Mouse (Mus musculus) large intestine, adult 2 months (tissue): ENCODE results near the gene Mical2. TPM values are rescaled to one million over a fixed set of nuclear protein-coding genes. Genes with fewer than 3 reads are reported as not detected.

Source experiments
- DNase-seq: peaks from one replicate; pipeline ENCODE4 v3.0.0-alpha.2; 2012; ENCODE audit warnings: low read depth, low spot score
- WGBS: fragments of 180-500 bp; shearing (Covaris S2); methylation state at CpG from one replicate; pipeline ENCODE4 v1.1.7; 2018; 5-methylcytosine and 5-hydroxymethylcytosine counted together
- polyA plus RNA-seq: library from polyadenylated mRNA; depleted of rRNA; stranded (reverse); fragments of >200 nt; gene quantifications from 2 replicates; pipeline ENCODE4 v1.2.3, GENCODE M21; 2012

Gene Mical2
- polyA plus RNA-seq, 1 experiment, result 18.2 TPM

DNA sequence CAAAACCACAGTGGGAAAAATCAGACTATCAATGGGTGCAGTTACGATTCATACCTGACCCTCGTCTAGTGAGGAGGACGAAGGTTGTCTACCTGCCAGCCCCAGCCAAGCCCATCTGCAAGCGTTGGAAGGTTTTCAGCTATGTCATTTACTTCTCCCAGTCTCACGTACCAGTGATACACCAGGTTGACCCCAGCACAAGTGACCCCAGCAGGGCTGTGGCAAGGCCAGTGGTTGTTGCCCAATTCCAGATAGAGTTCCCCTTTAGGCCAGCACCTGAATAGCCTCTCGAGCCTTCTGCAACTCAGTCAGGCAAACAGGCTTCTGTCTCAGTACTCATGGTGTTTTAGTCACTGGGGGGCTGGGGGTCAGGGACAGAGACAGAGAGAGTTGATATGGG, 17.9 kb upstream of the Mical2 start:
- WGBS, result 85% methylated on average over 6 of the region's 6 CpGs

DNA sequence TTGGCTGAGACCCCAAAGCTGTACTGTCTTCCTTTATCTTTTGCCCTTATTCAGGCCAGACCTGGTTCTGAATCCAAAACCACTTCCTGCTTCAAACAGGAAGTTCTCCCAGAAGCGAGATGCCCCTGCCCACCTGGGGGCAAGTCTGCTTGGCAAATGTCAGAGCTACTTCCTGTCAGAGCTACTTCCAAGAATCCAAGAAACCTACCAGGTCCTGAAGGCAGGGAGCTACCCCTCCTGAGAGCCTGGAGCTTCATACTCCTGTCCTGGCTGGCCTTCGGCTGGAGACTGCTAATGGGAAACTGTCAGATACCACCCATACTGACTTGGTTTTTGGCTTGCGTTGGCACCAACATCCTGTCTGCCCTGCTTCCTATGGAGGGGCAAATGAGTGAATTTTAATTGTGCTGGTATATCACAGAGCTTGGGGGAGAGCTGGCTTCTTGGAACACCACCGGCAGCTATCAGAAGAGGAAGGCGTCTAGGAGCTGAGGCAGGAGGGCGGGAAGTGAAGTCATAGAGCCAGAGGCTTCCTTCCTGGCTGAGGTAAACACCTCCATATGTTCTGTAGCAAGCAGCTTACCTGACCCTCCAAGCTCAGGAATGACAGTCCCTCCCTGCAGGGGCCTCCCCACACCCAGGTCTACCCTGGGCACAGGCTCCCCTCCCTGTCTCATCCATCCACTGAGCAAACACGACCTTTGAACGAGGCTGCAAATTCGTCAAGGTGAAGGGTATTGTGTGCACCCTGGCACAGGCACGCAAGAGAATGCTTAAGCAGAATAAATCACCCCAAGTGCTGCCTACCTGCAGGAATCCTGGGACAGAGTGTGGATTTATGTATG, 17.1 kb upstream of the Mical2 start:
- peak; percentile 82 for DNase-seq
- 33% methylated on average over 10 of the region's 10 CpGs for WGBS

More for the DNA sequence above, 17.9 kb upstream of the Mical2 start:
- no peak for DNase-seq

DNA sequence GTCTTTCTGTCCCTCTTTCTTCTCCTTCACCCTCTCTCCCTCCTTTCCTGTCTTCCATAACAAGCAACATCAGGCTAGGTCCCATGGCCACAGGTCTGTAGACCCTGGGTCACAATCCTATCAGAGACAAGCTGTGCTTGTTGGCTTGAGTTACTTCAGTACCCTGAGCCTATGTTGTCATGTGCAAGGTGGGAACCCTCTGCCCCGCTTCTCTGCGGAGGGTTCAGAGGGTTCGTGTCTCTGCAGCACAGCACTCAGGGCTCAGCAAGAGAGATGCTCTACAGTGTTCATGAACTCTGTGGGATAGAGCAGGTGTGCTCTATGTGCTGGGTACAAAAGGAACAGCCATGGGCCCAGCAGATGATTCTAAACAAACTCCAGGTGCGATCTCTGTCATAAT, 16.0 kb upstream of the Mical2 start:
- WGBS, result 75% methylated on average over 4 of the region's 4 CpGs
- no peak for DNase-seq

DNA sequence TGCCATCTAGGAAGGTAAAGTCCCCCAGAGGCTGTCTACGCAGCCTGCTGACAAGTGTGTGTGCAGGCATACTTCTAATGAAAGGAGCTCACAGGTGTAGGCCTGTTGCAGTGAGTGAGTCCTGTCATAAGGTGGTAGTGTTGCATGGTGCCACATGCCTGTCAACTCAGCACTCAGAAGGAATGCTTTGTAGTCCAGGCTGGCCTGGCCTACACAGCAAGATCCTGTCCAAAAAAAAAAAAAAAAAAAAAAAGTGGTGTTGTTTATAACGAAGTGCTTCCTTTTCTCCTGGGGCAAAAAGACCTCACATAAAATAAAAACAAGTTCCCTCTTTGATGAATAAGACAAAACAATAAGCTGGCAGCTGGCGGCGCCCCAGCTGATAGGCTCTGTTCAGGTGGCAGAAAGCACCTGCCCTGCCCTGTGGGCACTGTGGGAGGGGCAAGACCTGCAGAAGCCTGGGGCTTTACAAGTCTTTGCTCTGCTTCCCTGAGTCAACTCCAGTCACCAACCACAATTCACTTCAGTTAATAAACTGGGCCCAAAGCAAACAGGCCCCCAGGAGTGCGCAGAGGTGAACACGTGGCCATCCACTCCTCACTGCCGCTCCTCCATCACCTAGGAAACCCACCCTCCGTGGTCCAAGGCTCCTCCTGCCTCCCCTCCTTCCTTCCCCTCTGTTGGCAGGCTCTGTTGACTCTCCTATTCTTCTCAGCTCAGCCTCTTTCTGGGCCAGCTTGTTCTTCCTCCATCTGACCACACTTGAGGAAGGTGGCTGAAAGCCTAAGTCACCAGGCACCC, 12.5 kb upstream of the Mical2 start:
- WGBS, result 18% methylated on average over 8 of the region's 8 CpGs
- DNase-seq, result peak; percentile 72

DNA sequence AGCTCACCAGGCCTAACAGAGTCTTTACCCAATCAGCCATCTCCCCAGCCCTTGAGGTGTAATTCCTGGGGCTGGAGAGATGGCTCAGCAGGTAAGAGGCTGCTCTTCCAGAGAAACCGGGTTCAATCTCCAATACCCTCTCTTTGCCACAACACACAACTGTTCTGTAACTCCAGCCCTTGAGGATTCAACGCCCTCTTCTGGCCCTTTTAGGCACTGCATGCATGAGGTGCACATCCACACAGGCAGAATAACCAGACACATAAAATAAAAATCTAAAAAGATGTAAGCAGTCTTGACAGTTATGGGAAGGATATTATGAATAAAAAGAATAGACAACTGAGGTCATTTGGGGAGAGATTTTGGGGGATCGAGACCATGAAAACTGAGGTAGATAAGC, 9.8 kb upstream of the Mical2 start:
- DNase-seq, result no peak
- WGBS, result 85% methylated on average over 3 of the region's 3 CpGs

DNA sequence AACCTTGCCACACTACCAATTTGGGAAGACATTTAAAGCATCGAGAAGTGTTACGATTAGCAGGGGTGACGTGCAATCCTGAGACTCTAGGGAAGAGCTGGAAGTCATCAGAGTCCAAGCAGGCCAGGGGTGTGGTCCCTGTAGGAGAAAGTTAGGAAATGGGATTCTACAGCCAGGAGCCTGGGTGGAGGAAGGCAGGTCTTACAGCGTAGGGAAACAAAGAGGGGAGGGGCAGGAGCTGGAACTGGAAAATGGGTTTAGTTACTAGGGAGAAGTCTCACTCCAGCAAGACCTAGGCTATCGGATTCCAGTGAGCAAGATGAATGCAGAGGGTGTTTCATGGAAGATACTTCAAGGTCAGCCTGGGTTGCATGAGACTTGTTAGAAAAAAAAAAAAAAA, 8.9 kb upstream of the Mical2 start:
- 28% methylated on average over 5 of the region's 5 CpGs for WGBS
- no peak for DNase-seq

DNA sequence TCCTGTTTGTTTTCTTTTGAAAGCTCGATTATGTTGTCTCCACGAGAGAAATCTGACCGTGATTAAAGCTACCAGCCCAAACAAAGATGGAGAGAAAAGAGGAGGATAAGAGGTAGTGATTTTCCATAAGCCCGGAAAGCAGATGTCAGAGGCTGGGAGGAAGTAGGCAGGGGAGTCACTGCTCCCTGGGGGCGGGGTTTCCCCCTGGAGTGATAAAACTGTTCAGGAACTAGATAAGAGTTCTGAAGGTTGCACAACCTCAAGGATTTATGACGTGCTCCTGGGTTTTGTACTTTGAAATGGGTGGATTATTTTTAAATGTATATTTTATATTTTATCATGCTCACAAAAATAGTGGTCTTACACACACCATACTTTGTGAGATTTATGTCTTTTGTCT, 8.4 kb upstream of the Mical2 start:
- peak; percentile 80 for DNase-seq
- WGBS, result 12% methylated on average over 6 of the region's 6 CpGs

DNA sequence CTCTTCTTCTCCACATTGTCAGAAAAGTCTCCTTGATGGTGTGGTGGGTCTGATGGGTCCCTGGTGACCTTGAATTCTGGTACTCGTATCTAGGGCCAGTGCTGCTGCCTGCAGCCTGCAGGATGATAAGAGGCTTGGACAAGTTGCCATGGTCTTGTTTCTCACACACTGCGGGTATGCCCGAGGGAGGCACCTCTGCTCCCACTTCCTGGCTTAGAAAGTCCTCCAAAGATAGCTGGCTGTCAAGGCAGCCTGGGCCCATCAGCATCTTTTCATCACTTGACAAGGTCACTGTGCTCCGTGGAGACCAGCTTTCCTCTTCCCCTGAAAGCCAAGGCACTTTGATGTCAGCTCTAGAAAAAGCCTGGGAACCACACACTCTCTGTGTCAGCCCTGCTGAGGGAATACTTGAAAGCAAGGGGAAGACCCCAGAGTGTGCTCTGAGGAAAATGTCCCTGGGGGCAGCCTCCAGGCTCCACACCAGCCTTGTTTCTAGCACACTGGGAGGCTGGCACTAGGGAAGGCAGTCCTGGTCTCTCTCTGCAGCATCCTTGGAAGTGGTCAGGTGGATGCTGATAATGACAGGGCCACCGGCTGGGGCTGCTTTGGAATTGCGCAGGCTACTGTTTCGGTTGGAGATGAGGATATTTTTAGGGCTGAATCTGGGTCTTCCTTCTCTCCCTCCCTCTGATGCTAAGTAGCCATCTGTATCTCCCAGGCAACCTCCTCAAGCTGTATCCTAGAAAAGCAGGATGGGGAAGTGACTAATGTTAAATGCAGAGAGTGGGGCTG, 2.7 kb upstream of the Mical2 start:
- WGBS, result 77% methylated on average over 7 of the region's 7 CpGs
- no peak for DNase-seq

DNA sequence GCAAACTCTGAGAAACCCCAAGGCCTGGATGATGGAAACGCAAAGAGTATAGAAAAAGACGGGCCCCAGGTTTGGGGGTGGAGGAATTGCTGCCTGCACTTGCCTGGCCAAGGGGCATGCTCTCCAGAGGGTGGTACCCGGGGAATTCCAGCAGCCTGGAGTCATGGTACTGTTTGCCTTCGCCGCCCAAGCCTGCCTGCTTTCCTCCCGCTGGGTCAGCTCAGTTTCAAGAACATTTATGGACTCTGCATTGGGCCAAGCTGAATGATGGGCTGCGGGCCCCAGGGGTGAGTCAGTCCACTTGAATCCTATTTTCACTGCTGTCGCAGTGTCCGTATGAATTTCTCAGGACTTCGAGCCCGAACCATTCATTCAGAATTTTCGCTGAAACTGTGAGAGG, 802 bp upstream of the Mical2 start:
- no peak for DNase-seq
- WGBS, result 57% methylated on average over 12 of the region's 12 CpGs

DNA sequence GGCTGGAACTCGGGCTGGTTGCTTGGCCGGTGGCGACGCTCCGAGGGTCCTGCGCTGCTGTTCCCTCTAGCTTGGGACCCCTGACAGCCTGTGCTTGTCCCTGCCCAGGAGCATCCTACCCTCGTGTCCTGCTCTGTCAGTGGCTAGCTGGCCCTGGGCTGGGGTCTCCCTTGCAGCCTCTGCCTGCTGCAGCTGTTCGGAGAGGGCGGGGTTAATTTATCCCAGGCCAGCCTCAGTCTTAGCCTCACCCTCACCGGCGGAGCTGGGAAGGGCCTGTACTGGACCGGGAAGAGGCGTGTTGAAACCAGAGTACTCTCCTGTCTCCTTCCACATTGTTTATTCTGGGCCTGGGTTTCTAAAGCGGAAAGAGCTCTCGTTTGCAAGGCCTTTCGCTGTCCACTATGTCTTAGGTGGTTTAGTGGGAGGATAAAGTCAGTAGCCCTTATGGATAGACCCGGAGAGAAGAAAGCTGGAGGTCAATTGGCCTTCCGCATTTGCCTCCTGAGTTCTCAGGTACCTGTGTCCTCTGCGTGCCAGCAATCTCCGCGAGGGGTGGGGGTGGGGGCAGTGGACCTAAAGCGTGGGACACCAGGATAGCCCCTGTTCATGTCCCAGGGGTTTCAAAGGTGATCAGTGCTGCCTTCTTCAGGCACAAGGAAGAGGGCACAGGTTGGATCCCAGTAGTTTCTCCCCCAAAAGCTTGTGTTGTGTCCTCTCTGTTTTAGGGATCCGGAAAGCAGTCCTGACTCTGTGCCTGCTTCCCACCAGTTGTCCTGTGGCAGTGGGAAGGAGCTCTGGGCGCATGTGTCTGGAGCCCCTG, 1.0 kb downstream of the Mical2 start:
- DNase-seq, result no peak

DNA sequence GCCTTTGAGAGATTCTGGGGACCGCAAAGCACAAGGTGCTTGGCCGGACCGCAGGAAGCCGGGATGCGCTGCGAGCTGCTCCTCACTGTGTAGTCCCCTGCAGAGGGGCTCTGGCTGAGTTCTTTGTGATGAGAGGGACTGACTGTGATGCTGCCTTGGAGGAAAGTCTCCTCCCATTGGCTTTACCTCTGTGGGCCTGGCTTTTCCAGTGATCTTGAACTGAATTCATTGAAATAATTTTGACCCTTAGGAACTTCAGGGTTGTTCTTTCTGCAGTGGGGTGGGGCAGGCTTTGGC, 1.6 kb downstream of the Mical2 start:
- no peak for DNase-seq
- 84% methylated on average over 6 of the region's 6 CpGs for WGBS

More for the DNA sequence above, 1.0 kb downstream of the Mical2 start:
- WGBS, result 12% methylated on average over 24 of the region's 24 CpGs

DNA sequence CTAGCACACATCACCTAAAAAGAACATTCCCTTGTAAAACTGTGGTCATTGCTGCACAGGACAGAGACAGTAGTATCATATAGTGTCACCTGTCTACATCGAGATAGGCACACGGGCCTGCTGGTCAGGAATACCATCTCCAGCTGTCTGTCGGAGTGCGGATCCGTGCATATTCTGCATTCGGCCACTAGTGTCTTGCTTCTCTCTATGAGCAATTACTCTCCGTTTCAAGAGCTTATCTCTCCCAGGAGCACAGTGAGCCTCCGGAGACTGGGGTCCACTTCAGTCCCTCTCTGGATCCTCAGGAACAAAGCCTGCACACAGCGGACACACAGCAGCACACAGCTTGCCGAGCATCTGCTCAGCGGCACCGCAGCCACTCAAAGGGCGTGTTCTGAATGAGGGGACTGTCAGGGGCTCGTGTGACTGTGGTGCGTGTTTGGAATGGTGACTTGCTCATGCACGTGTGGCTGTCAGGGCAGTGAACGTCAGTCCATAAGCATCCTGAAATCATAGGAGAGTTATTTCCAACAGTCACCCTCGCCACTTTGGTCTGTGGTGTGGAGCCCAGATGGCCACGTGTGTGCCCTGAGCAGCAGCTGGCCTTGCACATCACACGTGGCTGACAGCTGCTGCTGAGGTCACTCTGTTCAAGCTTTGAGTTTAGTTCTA, 3.3 kb downstream of the Mical2 start:
- 77% methylated on average over 20 of the region's 20 CpGs for WGBS
- DNase-seq, result no peak

DNA sequence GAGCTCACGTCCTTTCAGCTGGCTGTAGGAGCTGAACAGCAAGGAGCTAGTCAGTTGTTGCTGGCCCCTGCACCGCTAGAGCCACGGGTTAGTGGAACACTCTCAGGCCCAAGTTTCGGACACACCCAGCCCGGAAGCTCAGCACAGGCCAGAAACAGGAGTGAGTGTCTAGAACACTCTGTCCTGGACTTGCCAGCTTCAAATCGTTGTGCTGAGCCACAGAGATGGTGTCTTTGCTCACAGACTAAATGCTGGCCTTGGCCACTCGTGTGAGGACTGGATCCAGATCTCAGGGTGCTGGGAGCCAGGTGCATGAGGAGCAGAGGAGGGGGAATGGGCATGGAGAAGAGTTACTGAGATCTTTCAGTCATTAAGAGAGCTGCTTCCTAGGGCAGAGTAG, 6.1 kb downstream of the Mical2 start:
- 60% methylated on average over 7 of the region's 7 CpGs for WGBS

DNA sequence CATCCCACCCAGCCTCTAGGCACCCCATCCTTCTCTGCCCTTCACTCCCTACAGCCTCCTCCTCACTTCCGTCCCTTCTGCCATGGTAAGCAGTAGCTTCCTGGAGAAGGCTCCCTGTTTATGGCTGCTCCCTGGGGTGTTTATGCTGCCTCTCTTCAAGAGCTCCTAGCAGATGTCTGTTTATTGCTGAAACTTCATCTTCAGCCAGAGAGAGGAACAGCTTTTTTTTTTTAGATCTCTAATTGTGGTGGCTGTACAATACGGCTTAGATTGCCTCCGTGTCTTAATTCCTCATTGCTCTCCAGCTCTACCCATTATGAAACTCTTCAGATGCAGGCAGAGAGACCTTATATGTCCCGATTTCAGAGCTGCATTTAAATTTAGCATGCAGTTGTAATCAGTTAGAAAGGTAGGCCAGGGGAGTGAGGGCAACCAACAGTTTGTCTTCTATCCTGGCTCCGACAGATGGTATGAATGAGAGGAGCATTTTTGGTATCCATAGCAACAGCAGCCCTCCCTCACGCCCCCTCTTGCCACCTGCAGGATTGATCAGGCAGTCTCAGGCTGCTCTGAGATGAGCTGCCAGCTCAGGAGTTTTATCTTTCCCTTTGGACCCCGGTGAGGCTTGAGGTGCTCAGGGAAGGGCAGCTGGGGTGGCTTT, 7.8 kb downstream of the Mical2 start:
- no peak for DNase-seq
- 32% methylated on average over 7 of the region's 7 CpGs for WGBS

More for the DNA sequence above, 6.1 kb downstream of the Mical2 start:
- DNase-seq, result no peak

DNA sequence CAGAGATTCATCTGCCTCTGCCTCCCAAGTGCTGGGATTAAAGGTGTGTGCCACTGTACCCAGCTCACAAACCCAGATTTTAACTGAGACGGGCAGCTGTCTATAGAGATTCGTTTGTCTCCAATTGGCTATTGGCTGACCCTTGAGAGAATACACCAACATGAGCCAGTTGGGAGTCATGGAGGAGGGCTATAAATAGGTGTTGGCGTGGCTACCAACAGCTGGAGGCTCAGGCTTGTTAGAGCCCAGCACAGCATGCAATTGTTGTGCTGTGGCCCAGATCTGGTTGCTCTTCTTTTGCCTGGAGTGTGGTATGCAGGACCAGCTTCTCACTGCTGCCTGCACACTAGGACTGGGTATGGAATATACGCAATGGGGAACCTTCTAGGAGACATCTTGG, 8.8 kb downstream of the Mical2 start:
- no peak for DNase-seq
- whole genome bisulfite sequencing, result 59% methylated on average over 4 of the region's 4 CpGs

DNA sequence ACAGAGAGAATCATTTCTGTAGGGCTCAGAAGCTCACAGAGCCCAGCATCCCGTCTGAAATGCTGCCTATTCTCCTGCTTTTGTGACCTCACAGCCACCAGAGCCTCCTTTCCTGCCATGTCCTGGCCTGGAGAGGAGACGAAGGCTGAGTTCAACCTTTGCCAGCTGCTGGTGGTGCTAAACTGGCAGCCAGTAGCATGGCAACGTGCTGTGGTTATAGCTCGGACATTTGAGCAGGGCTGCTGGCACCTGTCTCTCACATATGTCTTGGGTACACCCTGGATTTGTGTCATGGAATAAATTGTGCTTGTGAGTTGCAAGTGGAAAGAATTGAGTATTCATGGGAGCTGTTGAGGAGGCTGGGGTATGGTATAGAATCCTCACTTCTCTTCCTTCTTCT, 9.8 kb downstream of the Mical2 start:
- DNase-seq, result no peak
- WGBS, result 90% methylated on average over 4 of the region's 4 CpGs

DNA sequence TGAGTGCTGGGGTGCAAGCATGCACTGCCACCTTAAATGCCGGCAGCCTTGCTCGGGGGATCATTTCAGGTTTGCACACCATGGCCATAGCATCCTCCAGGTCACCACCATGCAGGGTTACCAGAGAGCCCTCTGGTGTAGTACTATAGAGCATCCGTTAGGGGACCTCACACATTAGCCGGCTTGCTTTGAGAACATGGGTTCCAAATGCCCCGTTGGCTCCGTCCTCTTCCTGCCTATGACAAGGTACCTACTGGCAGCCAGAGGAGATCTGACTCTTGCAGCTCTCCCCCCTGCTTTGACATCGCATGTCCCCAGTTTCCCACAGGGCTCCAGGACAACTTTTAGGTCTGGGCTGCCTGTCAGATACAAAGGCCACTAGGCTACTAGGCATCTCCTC, 11.6 kb downstream of the Mical2 start:
- no peak for DNase-seq
- 89% methylated on average over 7 of the region's 7 CpGs for whole genome bisulfite sequencing

DNA sequence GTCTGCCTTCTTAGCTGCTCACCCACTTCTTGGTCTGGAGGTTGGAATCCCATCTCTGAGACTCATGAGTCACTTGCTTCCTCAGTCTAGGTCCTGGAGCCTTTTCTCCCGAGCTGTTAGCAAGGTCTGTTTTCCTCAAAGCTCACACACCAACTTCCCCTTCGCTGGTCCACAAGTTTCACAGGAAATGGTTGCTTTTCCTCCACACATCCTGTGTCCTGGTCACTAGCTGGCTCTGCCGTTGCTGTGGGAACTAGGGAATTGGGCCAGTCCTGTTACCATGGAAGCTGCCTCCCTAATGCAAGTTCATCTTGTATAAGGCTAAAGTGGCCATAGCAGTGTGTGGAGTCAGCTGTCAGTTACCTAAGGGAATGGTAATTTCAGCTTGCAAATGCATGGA, 12.2 kb downstream of the Mical2 start:
- 59% methylated on average over 3 of the region's 3 CpGs for WGBS
- no peak for DNase-seq
